Mouse (Mus musculus) liver, adult 2 months (tissue): ENCODE results near the gene Gfy.

Experiments
- CTCF ChIP-seq: fragments of 200-500 bp; IDR thresholded peaks from 2 replicates; pipeline ENCODE4 v1.5.1; 2011; ENCODE audit warnings: low read depth, low read length, control low read depth
- POLR2A ChIP-seq: fragments of 200-500 bp; IDR thresholded peaks from 2 replicates; pipeline ENCODE4 v1.6.1; 2011; ENCODE audit warnings: low read length, control low read depth; ENCODE audit not compliant: insufficient read depth; ENCODE audit errors: extremely low read depth

DNA sequence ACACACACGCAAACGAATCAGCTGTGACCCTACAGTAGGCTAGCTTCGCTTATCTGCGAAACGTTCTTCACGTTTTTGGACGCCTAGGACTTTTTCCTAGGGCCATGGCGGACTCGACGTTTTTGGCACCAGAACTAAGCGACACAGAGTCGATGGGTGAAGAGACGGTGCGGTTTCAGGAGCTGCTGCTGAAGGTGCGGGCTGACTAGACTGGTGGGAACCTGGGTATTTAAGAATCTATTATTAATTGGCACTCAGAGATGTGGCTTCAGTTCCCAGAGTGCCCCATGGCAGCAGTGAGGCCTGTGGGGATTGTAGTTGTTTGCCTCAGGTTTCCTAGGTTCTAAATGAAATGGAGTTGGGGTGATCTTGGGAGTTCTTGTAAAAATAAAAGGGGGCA lies 23.2 kb downstream of the Gfy start:
- no peak for TF ChIP-seq POLR2A
- TF ChIP-seq CTCF: no peak
